Mouse (Mus musculus) layer of hippocampus, adult 2 months (tissue): ENCODE results near the gene Prkacb. TPM values are rescaled to one million over a fixed set of nuclear protein-coding genes. Genes with fewer than 3 reads are reported as not detected.
A peak's percentile ranks its signal among the peaks of the same experiment; 100 is the strongest.

Experiments
- DNase-seq, 2 experiments: peaks; one replicate each; pipeline ENCODE4 v3.0.0; 2022; ENCODE audit warnings: low spot score in 2 of 2
- H3K27ac ChIP-seq: fragments of 200-600 bp; 2 replicates; pipeline ENCODE4 v1.8.1; 2022
- H3K4me3 ChIP-seq: fragments of 200-600 bp; 2 replicates; pipeline ENCODE4 v1.8.1; 2022; ENCODE audit warnings: mild to moderate bottlenecking
- CTCF ChIP-seq: fragments of 200-600 bp; conservative IDR thresholded peaks from 2 replicates; pipeline ENCODE4 v1.8.1; 2022; ENCODE audit warnings: antibody characterized with exemption, mild to moderate bottlenecking, moderate library complexity
- total RNA-seq, 2 experiments: library from RNA; stranded (reverse); gene quantifications; 2 replicates each; pipeline ENCODE4 v1.2.3; 2021

Prkacb gene
- total RNA-seq, 2 experiments from 2014 or later = 244 to 252 TPM

DNA sequence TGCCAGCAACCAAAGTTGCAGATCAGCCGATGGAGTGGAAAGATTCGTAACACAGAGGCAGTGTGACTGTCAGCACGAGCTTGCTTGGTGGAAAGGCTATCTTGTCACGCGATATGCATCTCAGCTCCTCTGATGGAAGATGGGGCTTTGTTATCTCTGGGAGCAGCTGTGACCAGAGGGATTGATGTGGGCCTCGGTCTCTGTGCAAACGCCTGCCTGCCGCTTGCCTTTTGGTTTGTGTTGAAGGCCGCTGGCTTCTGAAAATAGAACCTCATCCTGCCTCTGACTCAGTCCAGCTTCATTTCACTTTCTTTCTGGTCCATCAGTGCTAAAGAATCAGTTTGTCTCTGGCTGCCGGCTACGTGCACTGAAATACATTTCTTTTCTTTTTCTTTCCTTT lies 113.8 kb downstream of the Prkacb start:
- H3K4me3 ChIP-seq = no peak overlapping the region
- DNase-seq = no peak
- TF ChIP-seq CTCF = no peak
- H3K27ac ChIP-seq = no peak overlapping the region

DNA sequence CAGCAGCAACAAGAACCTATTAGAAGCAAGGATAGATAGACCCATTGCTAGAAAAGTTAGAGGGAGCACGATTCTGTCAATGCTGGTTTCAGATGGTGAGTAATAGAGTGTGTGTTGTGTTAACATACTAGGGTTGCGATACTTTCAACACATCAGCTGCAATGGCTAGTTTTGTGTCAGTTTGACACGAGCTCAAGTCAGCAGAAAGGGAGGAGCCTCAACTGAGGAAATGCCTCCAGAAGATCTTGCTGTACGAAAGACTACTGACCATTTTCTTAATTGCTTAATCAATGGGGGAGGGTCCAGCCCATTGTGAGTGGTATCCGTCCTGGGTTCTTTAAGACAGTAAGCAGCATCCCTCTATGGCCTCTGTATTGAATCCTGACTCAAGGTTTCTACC lies 120.2 kb downstream of the Prkacb start:
- no peak for TF ChIP-seq CTCF
- no peak overlapping the region for H3K4me3 ChIP-seq
- DNase-seq = no peak
- no peak overlapping the region for H3K27ac ChIP-seq

DNA sequence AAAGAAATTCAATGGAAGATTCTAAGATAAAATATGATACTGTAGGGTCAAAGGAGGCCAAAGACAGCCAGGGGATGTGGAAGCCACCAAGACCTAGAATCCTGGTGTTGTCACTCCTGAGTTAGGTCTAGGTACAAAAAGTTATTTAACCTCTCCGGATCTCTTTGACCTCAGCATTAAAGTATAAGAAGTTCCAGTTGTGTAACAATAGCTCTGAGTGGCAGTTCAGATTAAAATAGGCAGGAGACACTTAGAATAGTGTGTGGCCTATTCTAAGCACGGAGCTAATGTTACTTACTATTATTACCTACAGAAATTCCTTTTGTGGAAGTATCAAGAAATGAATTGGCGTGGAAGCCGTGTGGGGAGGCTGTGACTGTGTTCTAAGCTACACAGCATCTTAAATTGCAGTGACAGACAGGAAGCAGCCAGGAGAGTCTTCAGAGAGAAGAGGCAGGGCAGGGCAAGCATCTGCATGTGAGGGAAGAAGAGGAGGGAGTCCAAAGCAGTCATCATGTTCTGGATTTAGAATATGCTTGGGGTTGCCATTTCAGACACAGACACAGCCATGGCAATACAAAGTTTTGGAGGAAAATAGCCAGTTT lies 125.6 kb downstream of the Prkacb start:
- no peak for DNase-seq
- H3K27ac ChIP-seq = no peak overlapping the region
- no peak for TF ChIP-seq CTCF
- H3K4me3 ChIP-seq = no peak overlapping the region

DNA sequence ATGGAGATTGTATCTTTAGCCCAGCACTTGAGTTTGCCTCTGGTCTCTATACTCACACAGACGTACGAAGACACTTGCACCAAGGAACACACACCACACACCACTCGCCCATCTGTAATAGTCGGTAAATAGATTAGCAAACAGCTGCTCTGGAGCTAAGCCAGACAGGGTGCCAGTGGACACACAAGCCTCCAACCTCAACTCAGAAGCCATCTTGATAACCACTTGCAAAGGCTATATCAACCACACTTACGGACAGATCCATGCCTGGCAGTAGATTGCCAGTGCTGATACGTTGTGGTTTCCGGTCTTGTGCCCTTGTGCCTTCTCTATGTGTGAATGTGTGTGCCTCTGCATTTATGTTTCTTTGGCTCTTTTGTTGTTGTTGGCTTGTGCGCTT lies 126.4 kb downstream of the Prkacb start:
- TF ChIP-seq CTCF = no peak
- Histone ChIP-seq H3K27ac (no peak overlapping the region), H3K4me3 (no peak overlapping the region)
- DNase-seq = no peak

DNA sequence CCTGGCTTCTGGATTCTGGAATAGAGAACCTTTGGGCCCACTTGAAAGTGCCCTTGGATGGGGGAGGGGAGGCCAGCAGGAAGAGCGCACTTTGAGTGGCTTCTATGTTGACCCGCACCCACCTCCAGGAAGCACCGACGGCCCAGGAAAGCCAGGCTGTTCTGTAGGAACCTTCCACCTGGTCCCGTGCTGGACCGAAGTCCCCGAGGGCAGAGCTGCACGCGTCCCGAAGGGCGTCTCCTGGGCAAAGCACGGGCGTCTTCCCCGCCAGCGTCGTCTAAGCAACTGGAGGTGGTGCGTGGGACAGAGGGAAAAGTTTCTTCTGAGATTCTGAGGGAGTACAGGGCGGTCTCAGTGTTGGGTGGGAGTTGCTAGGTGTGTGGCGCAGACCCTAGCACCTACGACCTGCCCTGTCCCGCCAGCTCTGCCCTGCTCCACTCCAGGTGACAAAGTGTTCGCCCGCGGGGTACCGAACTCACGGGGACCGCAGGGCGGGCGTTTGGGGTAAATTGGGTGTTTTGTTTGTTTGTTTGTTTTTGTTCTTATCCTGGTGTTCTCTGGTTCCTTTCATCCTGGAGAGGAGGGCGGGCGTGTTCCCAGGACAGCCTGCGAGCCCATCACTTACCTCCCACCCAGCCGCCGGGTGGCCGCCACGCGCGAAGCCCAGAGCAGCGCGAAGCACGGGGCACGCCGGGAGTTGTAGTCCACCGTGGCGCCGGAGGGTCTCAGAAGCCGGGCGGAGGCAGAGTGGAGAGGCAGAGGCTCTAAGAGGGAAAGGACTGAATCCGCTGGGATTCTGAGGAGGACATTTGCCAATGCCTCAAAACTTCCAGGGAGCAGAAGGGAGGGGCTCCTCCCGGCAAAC lies 127.7 kb downstream of the Prkacb start, which contains the start of gene Samd13:
Gene Samd13, minus strand, starts transcription at position 782 of the 865 bp plus-strand sequence.
- TF ChIP-seq CTCF = no peak
- Histone ChIP-seq H3K27ac (0 out of 2 replicates have a peak within 1 kb of the TSS, but pooled peaks have one; percentile 20), H3K4me3 (peak within 1 kb of the TSS; percentile 64)
- DNase-seq = peak in 1 of 2 experiments; percentile 57

DNA sequence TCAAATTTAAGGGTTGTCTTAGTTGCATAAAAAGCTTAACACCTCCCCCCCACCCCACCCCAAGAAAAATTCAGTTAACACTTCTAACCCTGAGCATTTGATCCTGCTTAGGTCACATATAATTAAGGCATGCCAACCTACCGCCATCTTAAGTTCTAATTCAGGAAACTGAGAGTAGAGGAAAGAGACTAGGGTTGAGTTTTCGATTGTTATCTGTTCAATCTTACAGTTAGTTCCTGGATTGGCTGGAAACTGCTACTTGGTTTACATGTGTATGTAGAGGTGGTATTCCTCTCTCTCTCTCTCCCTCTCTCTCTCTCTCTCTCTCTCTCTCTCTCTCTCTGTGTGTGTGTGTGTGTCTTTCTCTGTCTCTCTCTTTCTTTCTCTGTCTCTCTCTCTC lies 129.7 kb downstream of the Prkacb start:
- no peak for DNase-seq
- no peak overlapping the region for H3K4me3 ChIP-seq
- TF ChIP-seq CTCF = no peak
- no peak overlapping the region for H3K27ac ChIP-seq

DNA sequence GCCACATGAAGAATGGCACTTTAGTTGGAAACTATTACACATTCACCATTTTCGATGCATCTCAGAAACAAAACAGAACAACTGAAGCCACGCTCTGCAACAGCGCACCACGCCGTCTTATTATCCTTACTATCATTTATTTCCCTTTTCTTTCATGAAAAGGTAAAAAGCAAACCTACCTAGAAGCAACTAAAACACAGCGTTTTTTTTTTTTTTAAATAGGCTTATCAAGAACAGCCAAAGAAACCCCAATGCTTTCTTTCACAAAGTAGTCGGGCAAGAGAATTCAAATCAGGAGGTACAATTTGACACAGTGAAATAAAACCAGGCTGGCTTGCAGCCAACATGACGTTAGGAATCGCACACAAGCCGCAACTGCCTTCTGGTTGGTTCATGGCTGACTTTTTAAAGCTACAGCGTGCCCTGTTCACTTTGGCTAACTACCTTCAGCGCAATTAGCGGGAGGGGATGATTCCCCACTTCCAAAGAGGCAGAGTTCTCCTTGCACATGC lies 130.6 kb downstream of the Prkacb start:
- DNase-seq = peak; percentile 58 to 62
- Histone ChIP-seq H3K4me3 (peak overlapping the region; percentile 53), H3K27ac (peak overlapping the region; percentile 72)
- no peak for TF ChIP-seq CTCF

DNA sequence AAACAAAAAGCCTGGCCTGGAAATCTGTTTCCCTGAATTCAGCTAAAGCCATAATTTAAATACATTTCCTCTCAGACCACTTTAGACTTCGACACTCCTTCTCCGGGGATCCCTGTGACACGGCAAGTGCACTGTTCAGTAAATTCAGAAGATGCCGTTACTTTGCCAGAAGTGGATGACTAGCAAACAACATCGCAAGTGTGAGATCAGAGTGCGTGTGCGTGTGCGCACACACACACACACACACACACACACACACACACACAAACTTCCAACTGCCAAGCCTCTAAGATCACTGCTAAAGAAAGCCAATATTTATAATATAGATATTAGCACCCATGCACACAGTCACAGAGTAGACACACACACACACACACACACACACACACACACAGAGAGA lies 131.1 kb downstream of the Prkacb start:
- no peak for DNase-seq
- Histone ChIP-seq H3K27ac (no peak overlapping the region), H3K4me3 (peak overlapping the region; percentile 53)
- no peak for TF ChIP-seq CTCF

DNA sequence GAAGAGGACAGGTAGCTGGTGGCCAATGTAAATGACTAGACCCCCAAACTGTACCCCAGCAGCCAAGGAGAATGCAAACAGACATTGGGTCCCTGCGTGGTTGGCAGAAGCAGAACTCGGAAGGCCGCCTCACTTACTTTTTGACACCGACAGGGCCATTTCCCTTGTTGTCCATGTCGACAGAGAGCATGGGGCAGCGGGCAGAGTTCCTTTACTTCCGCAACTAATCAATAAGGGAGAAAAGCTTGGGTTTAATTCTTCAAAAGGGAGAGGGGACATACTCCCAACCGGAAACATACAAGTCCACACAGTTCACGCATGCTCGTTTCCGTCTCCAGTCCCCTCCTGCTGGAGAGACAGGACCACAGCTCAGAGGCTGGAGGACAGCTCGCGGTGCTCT lies 132.2 kb downstream of the Prkacb start:
- no peak for DNase-seq
- no peak overlapping the region for H3K27ac ChIP-seq
- TF ChIP-seq CTCF = no peak
- H3K4me3 ChIP-seq = no peak overlapping the region

DNA sequence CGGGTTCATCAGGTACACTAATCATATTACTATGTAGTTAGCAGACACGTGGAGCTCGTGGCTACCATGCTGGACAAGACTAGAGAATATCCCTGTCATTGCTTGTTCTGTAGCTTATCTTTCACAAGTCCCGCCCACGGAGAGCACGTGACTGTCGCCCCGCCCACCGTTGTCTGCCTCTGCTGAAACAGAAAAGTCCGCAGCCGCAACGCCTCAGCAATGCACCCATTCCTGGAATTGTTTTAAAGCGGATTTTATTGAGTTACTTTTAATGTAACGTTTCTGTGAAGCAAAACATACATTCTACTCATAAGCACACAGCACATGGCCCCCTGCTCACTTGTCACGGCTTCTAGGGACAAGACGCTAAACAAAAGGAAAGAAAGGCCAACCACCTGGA lies 133.1 kb downstream of the Prkacb start:
- DNase-seq = no peak
- H3K4me3 ChIP-seq = no peak overlapping the region
- TF ChIP-seq CTCF = no peak
- H3K27ac ChIP-seq = no peak overlapping the region

Other genes starting within 250 kb of the Prkacb start
- gene Uox, start 242.6 kb downstream of the Prkacb start, total RNA-seq = under 1 TPM in 1 of 2 experiments, not detected in 1; 0.44 TPM
- gene Dnase2b, start 197.4 kb downstream of the Prkacb start, total RNA-seq = not detected
- gene 4930503B20Rik, start 161.7 kb downstream of the Prkacb start, total RNA-seq = not detected
- gene Samd13, start 127.4 kb downstream of the Prkacb start, total RNA-seq = under 1 TPM; 0.72 to 0.86 TPM
- 100 to 1,000 TPM; 130 to 131 TPM for gene Ttll7, start 39.4 kb upstream of the Prkacb start, total RNA-seq